ENCODE assay signal across 26 mouse cellular contexts in the genomic region with DNA sequence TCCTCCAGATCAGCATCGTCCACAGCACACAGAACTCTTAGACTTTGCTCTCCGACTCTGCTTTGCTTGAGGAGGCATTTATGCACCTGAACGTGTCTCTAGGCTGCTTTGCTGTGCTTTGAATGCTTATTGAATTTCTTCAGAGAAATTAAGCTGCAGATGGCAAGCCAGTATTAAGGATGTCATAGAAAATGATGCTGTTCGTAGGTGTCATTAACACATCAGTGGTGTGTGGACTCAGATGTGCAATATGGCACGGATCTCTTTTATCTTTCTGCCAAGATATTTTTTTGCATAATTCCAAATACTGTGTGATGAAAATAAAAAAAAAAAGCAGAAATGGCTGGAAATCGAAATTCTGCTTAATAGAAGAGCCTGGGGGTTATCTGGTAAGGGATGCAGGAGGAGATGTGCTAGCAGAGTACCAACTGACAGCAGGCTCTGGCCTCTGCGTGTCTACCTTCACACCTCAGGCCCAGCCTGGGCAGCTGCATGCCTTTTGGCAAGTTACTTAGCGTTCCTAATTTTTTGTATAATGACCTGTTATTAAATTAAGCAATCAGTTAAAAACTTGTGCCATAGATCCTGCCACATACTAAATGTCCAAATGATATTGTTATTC.
DNase-seq lines count a peak whose midpoint lies in the region; ATAC-seq and TF ChIP-seq lines count a peak whose summit lies in the region.
"Had no signal": no experiment of that assay in that cellular context is flagged by ENCODE, and none has a peak within 500 bp of the region (broad histone marks: within the 10 kb centered on the region; RNA-seq: fewer than 3 reads in every experiment).

No protein-coding gene starts in this region.

- TF ChIP-seq CTCF in midbrain, postnatal 0 days (IDR thresholded peaks at IDR 0.05) = no peak

- H3K4me2 ChIP-seq in forebrain, embryonic 12.5 days = no peak overlapping the region
- no peak overlapping the region for H3K4me2 ChIP-seq in kidney, embryonic 15.5 days
- no peak overlapping the region for H3K4me2 ChIP-seq in forebrain, embryonic 16.5 days (ENCODE audit: low read length)
- H3K4me2 ChIP-seq in midbrain, postnatal 0 days (ENCODE audit: low read depth, low read length, poor library complexity, severe bottlenecking) = no peak overlapping the region
- H3K4me2 ChIP-seq: embryonic facial prominence, embryonic 13.5 days; intestine, embryonic 15.5 days; liver, embryonic 15.5 days; lung, embryonic 15.5 days had no signal

- no peak for DNase-seq in forebrain, embryonic 10.5 days (ENCODE audit: extremely low spot score, low spot score)
- no peak for DNase-seq in kidney, postnatal 4 days
- no peak for DNase-seq in midbrain, postnatal 0 days (ENCODE audit: low spot score)
- DNase-seq in left cerebral cortex, postnatal 36 days (ENCODE audit: low spot score in 2 of 2) = no peak
- DNase-seq in gastrocnemius, postnatal 14 days = no peak
- DNase-seq: adrenal gland, adult 8-10 months; cerebellum, adult 8-10 months; cerebellum, postnatal 36 days; embryo, embryonic 11 days; gastrocnemius, adult 2 months; heart, postnatal 4 days; layer of hippocampus, adult 9-11 months; liver; lung, postnatal 36 days had no signal

- no peak overlapping the region for H3K4me3 ChIP-seq in forebrain, embryonic 12.5 days (replicated peaks)
- H3K4me3 ChIP-seq in forebrain, embryonic 10.5 days = no peak overlapping the region
- H3K4me3 ChIP-seq in kidney, embryonic 15.5 days (replicated peaks) = no peak overlapping the region
- H3K4me3 ChIP-seq in forebrain, embryonic 16.5 days (replicated peaks; ENCODE audit: low read length) = no peak overlapping the region
- no peak overlapping the region for H3K4me3 ChIP-seq in midbrain, postnatal 0 days (ENCODE audit: low read depth, low read length)
- H3K4me3 ChIP-seq: embryonic facial prominence, embryonic 13.5 days; erythroblast, embryonic 14.5 days; gastrocnemius, adult 2 months; heart, embryonic 10.5 days; intestine, embryonic 15.5 days; left cerebral cortex, adult 2 months; limb, embryonic 10.5 days; liver, embryonic 15.5 days; lung, embryonic 15.5 days had no signal

- H3K36me3 ChIP-seq in forebrain, embryonic 12.5 days (replicated peaks) = no peaks in the 10 kb centered on the region
- no peaks in the 10 kb centered on the region for H3K36me3 ChIP-seq in forebrain, embryonic 10.5 days (replicated peaks)
- H3K36me3 ChIP-seq in kidney, embryonic 15.5 days = no peaks in the 10 kb centered on the region
- no peaks in the 10 kb centered on the region for H3K36me3 ChIP-seq in forebrain, embryonic 16.5 days (ENCODE audit: control insufficient read depth, insufficient read depth)
- H3K36me3 ChIP-seq in midbrain, postnatal 0 days (ENCODE audit: insufficient read depth, low read length) = no peaks in the 10 kb centered on the region
- H3K36me3 ChIP-seq: embryonic facial prominence, embryonic 13.5 days; heart, embryonic 10.5 days; intestine, embryonic 15.5 days; limb, embryonic 10.5 days; liver, embryonic 15.5 days; lung, embryonic 15.5 days had no signal

- peaks cover 3% of the 10 kb centered on the region; the same call in 1 of the 2 replicates for H3K27me3 ChIP-seq in forebrain, embryonic 12.5 days
- peaks cover 63% of the 10 kb centered on the region for H3K27me3 ChIP-seq in forebrain, embryonic 10.5 days (ENCODE audit: poor library complexity, severe bottlenecking)
- no peaks in the 10 kb centered on the region for H3K27me3 ChIP-seq in kidney, embryonic 15.5 days
- no peaks in the 10 kb centered on the region for H3K27me3 ChIP-seq in forebrain, embryonic 16.5 days (replicated peaks; ENCODE audit: control insufficient read depth, insufficient read depth, low read length)
- no peaks in the 10 kb centered on the region for H3K27me3 ChIP-seq in midbrain, postnatal 0 days (ENCODE audit: insufficient read depth, low read length)
- H3K27me3 ChIP-seq: embryonic facial prominence, embryonic 13.5 days; intestine, embryonic 15.5 days; liver, embryonic 15.5 days; lung, embryonic 15.5 days had no signal

- no peaks in the 10 kb centered on the region for H3K9me3 ChIP-seq in forebrain, embryonic 12.5 days
- no peaks in the 10 kb centered on the region for H3K9me3 ChIP-seq in forebrain, embryonic 10.5 days
- H3K9me3 ChIP-seq in kidney, embryonic 15.5 days (replicated peaks) = no peaks in the 10 kb centered on the region
- H3K9me3 ChIP-seq in forebrain, embryonic 16.5 days (ENCODE audit: control insufficient read depth, low read length) = no peaks in the 10 kb centered on the region
- no peaks in the 10 kb centered on the region for H3K9me3 ChIP-seq in midbrain, postnatal 0 days (ENCODE audit: low read length)
- H3K9me3 ChIP-seq: embryonic facial prominence, embryonic 13.5 days; heart, embryonic 10.5 days; intestine, embryonic 15.5 days; limb, embryonic 10.5 days; liver, embryonic 15.5 days; lung, embryonic 15.5 days had no signal

- WGBS in forebrain, embryonic 12.5 days = 67% methylated on average over 8 of the region's 8 CpGs
- 76% methylated on average over 8 of the region's 8 CpGs for WGBS in forebrain, embryonic 10.5 days
- 64% methylated on average over 8 of the region's 8 CpGs for WGBS in kidney, embryonic 15.5 days
- WGBS in forebrain, embryonic 16.5 days = 42% methylated on average over 8 of the region's 8 CpGs
- WGBS in midbrain, postnatal 0 days = 44% methylated on average over 8 of the region's 8 CpGs

- H3K27ac ChIP-seq in forebrain, embryonic 12.5 days = peak overlapping the region; percentile 46; the same call in 1 of the 2 replicates
- H3K27ac ChIP-seq in forebrain, embryonic 10.5 days = no peak overlapping the region
- H3K27ac ChIP-seq in kidney, embryonic 15.5 days = 0 out of 2 replicates have a peak overlapping the region, but pooled peaks have one; percentile 60
- peak overlapping the region; percentile 72 for H3K27ac ChIP-seq in forebrain, embryonic 16.5 days (ENCODE audit: low read length)
- H3K27ac ChIP-seq in midbrain, postnatal 0 days (ENCODE audit: low read depth, low read length) = no peak overlapping the region
- H3K27ac ChIP-seq: embryonic facial prominence, embryonic 13.5 days; gastrocnemius, adult 2 months; heart, embryonic 10.5 days; intestine, embryonic 15.5 days; left cerebral cortex, adult 2 months; limb, embryonic 10.5 days; liver, embryonic 15.5 days; lung, embryonic 15.5 days had no signal

- peak; percentile 27; the same call in 1 of the 2 replicates for ATAC-seq in forebrain, embryonic 12.5 days (ENCODE audit: low FRiP score)
- peak; percentile 5; the same call in 1 of the 2 replicates for ATAC-seq in kidney, embryonic 15.5 days (replicated peaks; ENCODE audit: low FRiP score)
- peak; percentile 65 for ATAC-seq in forebrain, embryonic 16.5 days
- ATAC-seq in midbrain, postnatal 0 days (ENCODE audit: low FRiP score) = peak; percentile 31; the same call in 1 of the 2 replicates
- ATAC-seq: activated CD4-positive, CD25-positive, alpha-beta regulatory T cell, adult 4 months; intestine, embryonic 15.5 days had no signal

- intact Hi-C loops in left cerebral cortex, postnatal 36 days (cut with DNase I) = no loop called here
- intact Hi-C loops in gastrocnemius, postnatal 14 days (cut with DNase I; ENCODE audit: low total_unique reads) = no loop called here

- H3K9ac ChIP-seq in forebrain, embryonic 12.5 days = no peak overlapping the region
- H3K9ac ChIP-seq in kidney, embryonic 15.5 days = no peak overlapping the region
- H3K9ac ChIP-seq in forebrain, embryonic 16.5 days (replicated peaks; ENCODE audit: low read depth, low read length) = peak overlapping the region; percentile 35; the same call in 1 of the 2 replicates
- H3K9ac ChIP-seq in midbrain, postnatal 0 days (replicated peaks; ENCODE audit: low read length, poor library complexity, severe bottlenecking) = no peak overlapping the region
- H3K9ac ChIP-seq: embryonic facial prominence, embryonic 13.5 days; intestine, embryonic 15.5 days; liver, embryonic 15.5 days; lung, embryonic 15.5 days had no signal

- peaks cover 12% of the 10 kb centered on the region for H3K4me1 ChIP-seq in forebrain, embryonic 12.5 days
- peaks cover 23% of the 10 kb centered on the region for H3K4me1 ChIP-seq in forebrain, embryonic 10.5 days
- peaks cover 17% of the 10 kb centered on the region for H3K4me1 ChIP-seq in kidney, embryonic 15.5 days
- H3K4me1 ChIP-seq in forebrain, embryonic 16.5 days (replicated peaks; ENCODE audit: control insufficient read depth, insufficient read depth, low read length) = peaks cover 16% of the 10 kb centered on the region
- H3K4me1 ChIP-seq in midbrain, postnatal 0 days (ENCODE audit: insufficient read depth, low read length) = no peaks in the 10 kb centered on the region; the same call in 1 of the 2 replicates
- H3K4me1 ChIP-seq: heart, embryonic 10.5 days; intestine, embryonic 15.5 days; liver, embryonic 15.5 days; lung, embryonic 15.5 days had no signal

Comparison
In these comparisons a context has a peak if more than half of its experiments do, and no peak if none do; other contexts are left out.
1. H3K27ac ChIP-seq: peak in forebrain, embryonic 12.5 days (single experiment), kidney, embryonic 15.5 days (single experiment) and forebrain, embryonic 16.5 days (single experiment); none in forebrain, embryonic 10.5 days (single experiment) and midbrain, postnatal 0 days (single experiment).
2. ATAC-seq: peak in every context shown above with its lines; median percentile 65 in forebrain, embryonic 16.5 days; 31 in midbrain, postnatal 0 days; 27 in forebrain, embryonic 12.5 days; 5 in kidney, embryonic 15.5 days.